Mouse (Mus musculus): ENCODE data around the gene Smoc2.

DNA sequence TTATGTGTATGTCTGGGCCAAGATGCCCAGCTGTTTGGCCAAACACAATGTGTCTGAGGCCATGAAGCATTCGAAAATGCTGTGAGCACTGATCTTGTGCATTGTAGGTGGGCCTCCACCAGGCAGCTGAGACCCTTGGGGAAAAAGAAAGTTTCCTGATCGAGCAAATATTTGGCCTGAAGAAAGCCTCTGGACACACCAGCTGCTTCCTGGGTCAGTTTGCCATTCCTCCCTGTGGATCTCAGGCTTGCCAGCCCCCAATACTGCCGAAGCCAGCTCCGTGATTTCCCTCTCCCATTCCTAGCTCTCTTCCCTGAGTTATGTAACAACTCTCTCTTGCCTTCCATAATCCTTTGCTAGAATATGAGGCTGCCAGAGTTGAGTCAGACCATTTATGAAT, 11.3 kb upstream of the Smoc2 start:
- no peak for TF ChIP-seq CTCF (IDR thresholded peaks at IDR 0.05; ENCODE audit: low read depth, low read length)
- no peak for TF ChIP-seq POLR2A (IDR thresholded peaks at IDR 0.05; ENCODE audit: borderline replicate concordance, low read depth, low read length)

Data from bone marrow macrophage, adult 2 months (primary cell).